Mouse (Mus musculus) ES-E14 (cell line): Measurements from ENCODE around the gene Ptpru.

Experiments used
- CHD2 ChIP-seq: IDR thresholded peaks from 2 replicates; pipeline ENCODE4 v1.6.1; 2014; ENCODE audit warnings: mild to moderate bottlenecking, low read depth, low read length, inconsistent platforms
- HCFC1 ChIP-seq: IDR thresholded peaks from 2 replicates; pipeline ENCODE4 v1.6.1; 2012; ENCODE audit warnings: low read length, inconsistent platforms, borderline replicate concordance; ENCODE audit not compliant: insufficient read depth
- MAFK ChIP-seq: IDR thresholded peaks from 2 replicates; pipeline ENCODE4 v1.6.1; 2014; ENCODE audit warnings: mild to moderate bottlenecking, low read depth, low read length, inconsistent platforms; ENCODE audit not compliant: insufficient read depth
- ZC3H11A ChIP-seq: IDR thresholded peaks from 2 replicates; pipeline ENCODE4 v1.6.1; 2012; ENCODE audit warnings: low read depth, mild to moderate bottlenecking, inconsistent platforms, low read length, borderline replicate concordance
- ZNF384 ChIP-seq: IDR thresholded peaks from 2 replicates; pipeline ENCODE4 v1.6.1; 2012; ENCODE audit warnings: low read depth, low read length, inconsistent platforms

GRCm38 (mm10) chr4:131831546-131832045 lies 6.5 kb downstream of the Ptpru start:
- TF ChIP-seq ZNF384 (no peak), HCFC1 (no peak), MAFK (no peak), ZC3H11A (no peak), CHD2 (no peak)
